Mouse (Mus musculus) Patski (cell line): ENCODE results near the gene Eva1c. TPM values are rescaled to one million over a fixed set of nuclear protein-coding genes. Genes with fewer than 3 reads are reported as not detected.

Experiments used
- ATAC-seq: fragments of 100-300 bp; one replicate; pipeline ENCODE4 v1.8.0; 2021
- CTCF ChIA-PET: fragments of 350-600 bp; sonication (Branson Sonifier 250); formaldehyde crosslinking; loops from one replicate; lab custom pipeline; 2022; ENCODE audit warnings: inconsistent platforms; lab: Charles Lee
- POLR2A ChIA-PET: fragments of 350-600 bp; sonication (Branson Sonifier 250); formaldehyde crosslinking; loops from one replicate; lab custom pipeline; 2022; ENCODE audit warnings: antibody characterized with exemption, inconsistent platforms; lab: Charles Lee
- DNase-seq: peaks from one replicate; pipeline ENCODE4 v3.0.0-alpha.2; 2011; ENCODE audit warnings: low read depth, low spot score
- H3K27me3 ChIP-seq: fragments of 371-371 bp; one replicate; pipeline ENCODE4 v1.5.1; 2021
- CTCF ChIP-seq: fragments of 100-300 bp; IDR thresholded peaks from one replicate; pipeline ENCODE4 v1.5.1; 2021
- in situ Hi-C: fragments of 300-500 bp; cut with MboI; formaldehyde crosslinking; loops from 3 replicates; pipeline ENCODE4 v1.11.1; 2018; ENCODE audit warnings: low pct_unique_long_range_greater_than_20kb, mixed read lengths
- polyA plus RNA-seq: library from polyadenylated mRNA; unstranded; gene quantifications from one replicate; pipeline ENCODE4 v1.2.3, GENCODE M21; 2021

The Eva1c gene
- polyA plus RNA-seq, 1 experiment from 2014 or later: 0.26 TPM

DNA sequence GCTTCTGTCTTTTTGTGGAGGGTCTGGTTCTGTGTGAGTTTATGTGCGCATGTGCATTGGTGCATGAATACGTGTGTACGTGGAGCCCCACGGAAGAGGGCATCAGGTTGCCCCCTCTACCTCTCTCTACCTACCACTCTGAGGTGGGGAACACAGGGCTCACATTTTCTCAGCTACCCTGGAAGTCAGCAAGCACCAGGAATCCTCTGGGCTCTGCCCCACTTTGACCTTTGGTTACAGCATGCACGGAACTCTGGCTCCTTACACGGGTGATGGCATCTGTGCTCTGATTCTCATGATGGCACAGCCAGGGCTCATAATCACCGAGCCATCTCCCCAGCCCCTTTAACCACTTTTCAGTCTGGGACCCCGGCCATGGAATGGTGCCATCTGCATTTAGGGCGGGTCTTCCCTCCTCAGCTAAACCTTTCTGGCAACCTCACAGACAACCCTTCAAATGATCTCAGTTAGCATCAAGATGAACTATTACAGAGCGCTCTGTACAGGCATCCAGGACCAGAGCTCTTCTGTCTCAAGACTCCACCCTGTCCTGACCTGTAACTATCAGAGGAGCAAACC, 37.0 kb downstream of the Eva1c start:
- TF ChIP-seq CTCF: no peak
- in situ Hi-C loops: no loop called here
- ATAC-seq: no peak
- no peaks in the 10 kb centered on the region for H3K27me3 ChIP-seq
- POLR2A ChIA-PET: no interaction called here
- DNase-seq: no peak
- CTCF ChIA-PET: no interaction called here

- ChIA-PET CTCF (no interaction called here), POLR2A (interaction anchor here (0.6 kb wide), 1 partner anchor 56 kb away, joined by 3 read pairs; no protein-coding TSS in a partner anchor)
- H3K27me3 ChIP-seq: no peaks in the 10 kb centered on the region
- in situ Hi-C loops: no loop called here
- DNase-seq: no peak
- no peak for TF ChIP-seq CTCF
- ATAC-seq: no peak
Observed at GRCm38 (mm10) chr16:90864693-90865092, 38.2 kb downstream of the Eva1c start.

DNA sequence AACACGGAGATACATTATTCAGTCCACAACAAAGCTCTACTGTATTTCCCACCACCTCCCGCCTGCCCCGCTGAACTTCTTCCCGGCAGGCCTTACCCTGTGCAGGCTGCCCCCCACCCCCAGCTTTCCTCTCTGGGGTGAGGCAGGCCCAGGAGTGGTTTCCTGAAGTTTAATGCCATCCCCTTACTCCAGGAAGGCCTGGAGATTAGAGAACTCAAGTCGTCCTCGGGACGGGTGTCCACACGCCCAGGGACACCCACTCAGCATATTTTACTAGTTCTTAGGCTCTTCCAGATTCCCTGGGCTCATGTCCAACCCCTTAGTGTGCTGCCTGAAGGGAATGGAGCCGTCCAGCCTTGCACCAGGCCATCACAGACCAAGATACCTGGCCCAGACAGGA, 39.1 kb downstream of the Eva1c start:
- CTCF ChIA-PET: interaction anchor here (1.1 to 1.3 kb wide), 2 partner anchors 64 to 158 kb away, joined by 3 read pairs; no protein-coding TSS in a partner anchor
- in situ Hi-C loops: no loop called here
- DNase-seq: no peak
- no peak for TF ChIP-seq CTCF
- POLR2A ChIA-PET: interaction anchor here (0.6 kb wide), 1 partner anchor 57 kb away, joined by 3 read pairs; no protein-coding TSS in a partner anchor
- H3K27me3 ChIP-seq: no peaks in the 10 kb centered on the region
- no peak for ATAC-seq

GRCm38 (mm10) chr16:90868129-90868528, 41.6 kb downstream of the Eva1c start:
- no peak for DNase-seq

DNA sequence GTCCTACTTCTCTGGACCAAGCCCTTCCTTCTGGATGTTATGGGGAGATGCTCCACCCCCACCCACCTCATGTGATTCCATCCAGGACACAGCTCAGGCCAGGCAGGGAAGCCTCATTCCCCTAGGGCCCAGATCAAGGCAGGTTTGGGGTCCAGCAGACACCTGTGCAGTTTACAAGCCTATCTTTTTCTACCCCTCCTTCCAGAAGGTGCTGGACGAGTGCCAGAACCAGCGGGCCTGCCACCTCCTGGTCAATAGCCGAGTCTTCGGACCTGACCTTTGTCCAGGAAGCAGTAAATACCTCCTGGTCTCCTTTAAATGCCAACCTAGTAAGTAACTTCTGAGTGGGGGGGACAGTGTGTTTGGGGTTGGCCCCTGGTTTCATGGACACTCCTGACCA, 42.8 kb downstream of the Eva1c start:
- in situ Hi-C loops: no loop called here
- CTCF ChIA-PET: no interaction called here
- DNase-seq: no peak
- TF ChIP-seq CTCF: no peak
- H3K27me3 ChIP-seq: no peaks in the 10 kb centered on the region
- POLR2A ChIA-PET: no interaction called here
- no peak for ATAC-seq

More at GRCm38 (mm10) chr16:90868129-90868528, 41.6 kb downstream of the Eva1c start:
- CTCF ChIA-PET: no interaction called here
- no peak for TF ChIP-seq CTCF
- ATAC-seq: no peak
- in situ Hi-C loops: no loop called here
- POLR2A ChIA-PET: no interaction called here
- H3K27me3 ChIP-seq: no peaks in the 10 kb centered on the region

GRCm38 (mm10) chr16:90872936-90873335, 46.4 kb downstream of the Eva1c start:
- ChIA-PET CTCF (interaction anchor here (1.6 kb wide), 1 partner anchor 13 kb away, joined by 4 read pairs; no protein-coding TSS in a partner anchor), POLR2A (interaction anchor here (1.1 kb wide), 1 partner anchor 19 kb away, joined by 4 read pairs; no protein-coding TSS in a partner anchor)
- peaks cover 3% of the 10 kb centered on the region for H3K27me3 ChIP-seq
- ATAC-seq: no peak
- no peak for DNase-seq
- TF ChIP-seq CTCF: no peak
- in situ Hi-C loops: no loop called here

- ChIA-PET CTCF (no interaction called here), POLR2A (no interaction called here)
- peaks cover 3% of the 10 kb centered on the region for H3K27me3 ChIP-seq
- no peak for DNase-seq
- no peak for TF ChIP-seq CTCF
- no peak for ATAC-seq
- in situ Hi-C loops: no loop called here
Observed at GRCm38 (mm10) chr16:90874536-90874935, 48.0 kb downstream of the Eva1c start.

DNA sequence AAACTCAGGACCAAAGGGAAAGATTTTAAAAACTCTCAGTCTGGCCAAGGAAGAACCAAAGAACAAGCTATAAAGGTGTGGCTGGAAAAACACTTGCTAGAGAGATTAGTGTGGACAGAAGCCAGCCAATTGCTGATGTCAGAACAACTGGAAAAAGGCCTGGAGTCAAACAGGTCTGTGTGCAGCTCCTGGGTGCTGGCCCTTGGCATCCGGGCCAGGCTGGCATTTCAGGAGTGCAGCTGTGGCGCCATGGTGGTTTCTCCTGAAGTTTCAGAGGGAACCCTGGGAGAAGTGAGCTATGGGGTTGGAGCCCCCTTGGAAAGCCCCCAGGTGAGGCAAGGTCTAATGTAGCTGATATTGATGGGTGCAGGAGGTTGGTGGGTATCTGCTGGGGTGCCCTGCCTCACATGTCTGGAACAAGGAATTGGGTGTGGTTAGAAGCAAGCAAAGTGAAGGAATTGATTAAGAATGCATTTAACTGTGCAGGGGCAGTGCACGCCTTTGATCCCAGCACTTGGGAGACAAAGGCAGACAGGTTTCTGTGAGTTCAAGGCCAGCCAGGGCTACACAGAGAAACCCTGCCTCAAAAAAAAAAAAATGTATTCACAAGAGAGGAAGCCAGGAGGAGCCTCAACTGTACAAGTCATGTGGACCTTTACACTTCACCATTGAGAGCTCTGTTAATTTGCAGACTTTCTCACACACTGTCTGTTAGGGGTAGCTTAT, 51.8 kb downstream of the Eva1c start:
- DNase-seq: no peak

GRCm38 (mm10) chr16:90882501-90882977, 56.0 kb downstream of the Eva1c start:
- CTCF ChIA-PET: interaction anchor here (1.2 kb wide), 1 partner anchor 39 kb away, joined by 3 read pairs; no protein-coding TSS in a partner anchor
- DNase-seq: no peak

More for the DNA sequence above, 51.8 kb downstream of the Eva1c start:
- H3K27me3 ChIP-seq: peaks cover 3% of the 10 kb centered on the region
- in situ Hi-C loops: no loop called here
- POLR2A ChIA-PET: no interaction called here
- CTCF ChIA-PET: no interaction called here
- ATAC-seq: no peak
- TF ChIP-seq CTCF: no peak

GRCm38 (mm10) chr16:90885351-90885750, 58.8 kb downstream of the Eva1c start:
- in situ Hi-C loops: loop anchor here (5.0 kb wide), 1 partner anchor 53 kb away; no protein-coding TSS in a partner anchor

More at GRCm38 (mm10) chr16:90882501-90882977, 56.0 kb downstream of the Eva1c start:
- TF ChIP-seq CTCF: no peak
- H3K27me3 ChIP-seq: no peaks in the 10 kb centered on the region
- POLR2A ChIA-PET: no interaction called here
- in situ Hi-C loops: no loop called here
- ATAC-seq: peak; percentile 36

More at GRCm38 (mm10) chr16:90885351-90885750, 58.8 kb downstream of the Eva1c start:
- ATAC-seq (no peak), DNase-seq (no peak)
- TF ChIP-seq CTCF: no peak
- H3K27me3 ChIP-seq: no peaks in the 10 kb centered on the region
- ChIA-PET CTCF (interaction anchor here (1.6 kb wide), 1 partner anchor 13 kb away, joined by 4 read pairs; no protein-coding TSS in a partner anchor), POLR2A (no interaction called here)
